Mouse (Mus musculus) cerebellum, adult 11-12 months (tissue): Measurements from ENCODE around the gene Fbxl13.

Source experiments
- DNase-seq: peaks from one replicate; pipeline ENCODE4 v3.0.0; 2022

The Fbxl13 gene

DNA sequence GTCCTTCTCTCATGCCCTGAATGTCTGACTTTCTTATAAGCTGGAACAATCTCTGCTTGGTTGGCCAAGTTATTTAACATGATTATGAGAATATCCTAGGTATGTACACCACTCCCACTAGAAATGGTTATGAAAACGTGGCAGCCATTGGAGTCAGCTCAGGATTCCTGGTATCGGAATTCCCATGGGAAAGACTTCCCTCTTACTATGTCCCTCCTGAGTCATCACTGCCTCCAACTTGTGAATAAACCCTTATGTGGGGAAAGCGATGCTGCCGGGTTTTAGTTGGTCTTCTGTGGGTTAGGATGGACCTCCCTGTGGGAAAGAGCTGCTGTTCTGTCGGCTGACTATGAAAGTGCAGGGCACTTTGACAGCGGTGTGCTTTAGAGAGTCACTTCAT lies 163.9 kb downstream of the Fbxl13 start:
- DNase-seq = no peak

DNA sequence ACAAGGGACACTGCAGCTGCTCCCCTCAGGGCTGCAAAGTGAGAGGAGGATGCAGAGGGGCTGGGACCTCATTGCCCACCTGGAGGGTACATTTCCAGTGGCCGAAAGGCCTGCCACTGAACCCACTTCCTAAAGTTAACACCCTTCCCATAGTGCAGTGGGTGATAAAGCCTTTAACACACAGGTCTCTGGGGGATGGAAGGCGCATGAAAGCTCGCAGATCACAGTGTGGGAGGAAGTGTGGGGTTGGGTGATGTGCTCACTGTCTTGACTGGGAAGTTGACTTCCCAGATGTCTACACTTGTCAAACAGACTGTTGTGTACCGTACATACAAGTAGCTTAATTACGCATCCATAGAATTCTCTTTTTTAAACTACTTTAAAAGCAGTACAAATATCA lies 165.7 kb downstream of the Fbxl13 start:
- no peak for DNase-seq

DNA sequence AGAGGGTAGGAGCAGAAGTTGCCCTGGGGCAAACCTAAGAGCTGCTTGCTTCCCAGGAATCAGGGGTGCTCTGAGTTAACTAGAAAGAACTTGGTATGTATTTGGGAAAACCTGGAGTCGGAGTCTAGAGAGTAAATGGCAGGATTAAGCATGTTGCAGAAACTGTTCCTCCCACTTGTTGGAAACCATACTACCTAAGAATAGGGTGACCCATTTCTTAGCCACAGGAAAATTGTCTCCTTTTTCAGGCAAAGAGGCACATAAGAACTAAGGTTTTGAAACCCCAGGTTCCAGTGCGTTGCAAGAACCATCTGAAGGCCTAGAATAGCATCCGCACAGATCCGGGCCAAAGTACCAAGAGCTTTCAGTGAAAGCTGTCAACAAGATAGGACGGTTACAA lies 167.0 kb downstream of the Fbxl13 start:
- no peak for DNase-seq

DNA sequence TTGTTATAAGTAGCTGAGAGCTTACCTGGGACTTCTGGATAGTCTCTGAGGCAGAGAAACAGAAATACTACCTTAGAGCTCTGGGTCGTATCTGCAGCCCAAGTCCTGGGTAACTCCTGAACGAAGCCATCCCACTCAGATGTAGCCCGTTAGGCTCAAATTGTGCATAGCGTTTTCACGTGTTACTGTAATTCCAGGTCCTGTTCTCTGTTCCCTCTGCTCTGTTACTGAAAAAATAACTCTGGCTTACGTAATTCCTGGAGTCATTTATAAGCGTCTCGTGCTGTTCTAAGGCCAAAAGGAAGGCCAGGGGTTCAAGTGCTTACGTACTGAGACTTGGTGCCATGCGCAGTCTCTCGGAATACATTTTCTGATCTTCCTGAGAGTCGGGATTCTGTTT lies 177.3 kb downstream of the Fbxl13 start:
- DNase-seq = no peak

DNA sequence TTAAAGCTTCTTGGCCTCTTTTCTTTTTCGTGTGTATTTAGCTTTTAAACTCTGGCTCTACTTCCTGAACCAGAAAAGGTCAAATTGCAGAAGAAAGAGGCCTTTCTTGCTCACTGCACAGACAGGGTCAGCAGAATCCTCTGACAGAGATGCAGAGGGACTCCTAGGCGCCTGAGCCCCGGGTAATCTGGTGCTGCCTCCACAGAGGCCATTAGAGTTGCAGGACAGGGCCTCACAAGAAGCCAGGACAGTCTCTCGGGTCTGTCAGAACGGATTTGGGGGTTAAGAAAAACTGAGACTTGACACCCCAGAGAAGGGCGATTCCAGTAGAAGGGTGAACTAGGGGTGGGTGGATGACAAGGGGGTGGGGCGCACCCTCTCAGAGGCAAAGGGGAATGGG lies 178.0 kb downstream of the Fbxl13 start:
- no peak for DNase-seq

DNA sequence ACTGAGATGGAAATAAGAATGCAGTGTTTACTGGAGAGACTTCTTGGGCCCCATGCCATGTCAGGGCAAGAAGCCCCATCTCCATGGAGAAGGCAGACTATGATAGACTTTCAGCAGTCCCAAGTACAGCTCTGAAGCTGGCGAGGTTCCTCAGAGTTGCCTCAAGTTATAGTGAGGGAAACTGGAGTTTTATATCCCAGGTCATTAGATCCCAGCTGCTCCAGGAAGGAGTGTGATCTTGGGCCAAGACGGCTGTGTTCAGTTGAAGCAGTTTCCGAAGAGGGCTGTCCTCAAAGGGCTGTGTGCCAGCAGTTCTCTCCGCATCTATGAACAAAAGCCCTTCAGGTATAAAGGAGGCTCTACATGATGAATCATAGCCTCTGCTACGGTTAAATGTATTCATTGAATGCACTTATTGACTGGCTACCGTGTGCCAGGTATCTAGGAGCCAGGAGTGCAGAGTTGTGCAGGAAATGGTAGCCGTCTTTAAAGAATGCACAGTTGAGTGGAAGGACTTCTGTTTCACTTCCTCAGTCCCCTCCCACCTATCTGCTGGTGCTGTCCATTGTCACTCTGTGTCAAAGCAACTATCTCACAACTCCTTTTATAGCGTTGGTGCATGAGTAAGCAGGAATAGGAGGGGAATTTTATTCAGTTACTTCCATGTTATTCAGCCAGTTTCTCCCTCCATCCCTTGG lies 204.5 kb downstream of the Fbxl13 start:
- DNase-seq = peak; percentile 20

DNA sequence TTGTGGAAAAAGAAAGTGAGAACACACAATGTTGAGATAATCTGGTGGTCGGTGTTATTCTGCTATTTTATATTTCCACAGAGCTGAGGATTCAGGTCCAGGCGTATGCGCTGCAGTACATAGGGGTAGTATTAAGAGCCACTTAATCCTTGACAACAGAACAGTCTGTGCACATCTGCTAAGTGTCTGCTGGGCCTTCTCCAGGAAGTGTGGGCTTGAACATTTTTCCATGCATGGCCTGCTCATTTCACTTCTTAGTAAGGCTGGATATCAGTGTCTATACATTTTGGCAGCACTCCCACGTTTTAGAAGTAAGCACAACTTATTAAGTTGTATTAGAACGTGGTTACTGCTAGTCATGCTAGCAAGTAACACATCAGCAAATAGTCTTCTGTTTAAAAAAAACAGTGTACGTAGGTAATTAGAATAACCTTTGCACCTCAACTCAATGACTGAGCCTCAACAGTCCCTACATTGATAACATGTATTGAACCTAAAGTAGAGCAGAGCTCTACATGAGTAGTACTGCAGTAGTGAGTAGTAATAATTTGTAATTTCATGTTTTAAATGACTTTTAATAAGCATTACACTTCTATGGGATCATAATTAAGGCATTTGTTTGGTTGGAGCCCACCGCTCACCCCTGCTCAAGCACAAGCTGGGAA lies 205.9 kb downstream of the Fbxl13 start:
- no peak for DNase-seq

DNA sequence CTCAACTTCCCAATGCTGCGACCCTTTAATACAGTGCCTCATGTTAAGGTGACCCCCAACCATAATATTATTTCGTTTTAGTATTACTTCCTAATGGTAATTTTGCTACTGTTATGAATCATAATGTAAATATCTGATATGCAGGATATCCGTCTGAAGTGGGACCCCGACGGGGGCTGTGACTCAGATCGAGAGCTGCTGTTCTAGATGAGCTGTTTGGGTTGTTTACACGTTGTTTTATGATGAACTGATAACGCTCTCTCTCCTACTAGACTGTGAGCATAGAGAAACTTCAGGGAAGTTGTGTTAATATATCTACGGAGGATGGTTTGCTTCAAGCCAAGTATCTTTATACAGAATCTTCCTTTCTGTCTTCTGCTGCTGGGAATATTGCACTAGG lies 207.0 kb downstream of the Fbxl13 start:
- DNase-seq = no peak

DNA sequence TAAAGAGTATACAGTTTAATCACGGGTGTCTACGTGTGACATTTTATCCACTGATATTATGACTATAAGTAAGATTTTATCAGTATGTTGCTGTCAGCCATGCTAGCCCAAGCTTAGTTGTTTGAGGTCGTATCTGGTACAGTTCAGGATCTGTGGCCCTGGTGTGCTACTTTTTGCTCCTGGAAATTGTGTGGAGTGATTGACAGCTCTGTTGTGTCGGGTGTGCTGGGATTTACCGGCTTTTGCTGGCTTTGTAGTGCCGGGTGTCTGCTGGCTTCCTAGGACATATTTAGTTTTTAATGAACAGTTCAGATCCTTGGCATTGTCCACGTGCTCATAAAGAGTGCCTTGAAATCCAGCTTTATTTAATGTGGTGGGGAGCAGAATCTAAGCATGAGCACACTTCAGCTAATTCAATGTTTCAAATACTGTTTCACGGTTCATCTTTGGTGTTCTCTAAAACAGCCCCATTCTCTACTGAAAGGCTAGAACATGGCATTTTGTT lies 208.9 kb downstream of the Fbxl13 start:
- no peak for DNase-seq

DNA sequence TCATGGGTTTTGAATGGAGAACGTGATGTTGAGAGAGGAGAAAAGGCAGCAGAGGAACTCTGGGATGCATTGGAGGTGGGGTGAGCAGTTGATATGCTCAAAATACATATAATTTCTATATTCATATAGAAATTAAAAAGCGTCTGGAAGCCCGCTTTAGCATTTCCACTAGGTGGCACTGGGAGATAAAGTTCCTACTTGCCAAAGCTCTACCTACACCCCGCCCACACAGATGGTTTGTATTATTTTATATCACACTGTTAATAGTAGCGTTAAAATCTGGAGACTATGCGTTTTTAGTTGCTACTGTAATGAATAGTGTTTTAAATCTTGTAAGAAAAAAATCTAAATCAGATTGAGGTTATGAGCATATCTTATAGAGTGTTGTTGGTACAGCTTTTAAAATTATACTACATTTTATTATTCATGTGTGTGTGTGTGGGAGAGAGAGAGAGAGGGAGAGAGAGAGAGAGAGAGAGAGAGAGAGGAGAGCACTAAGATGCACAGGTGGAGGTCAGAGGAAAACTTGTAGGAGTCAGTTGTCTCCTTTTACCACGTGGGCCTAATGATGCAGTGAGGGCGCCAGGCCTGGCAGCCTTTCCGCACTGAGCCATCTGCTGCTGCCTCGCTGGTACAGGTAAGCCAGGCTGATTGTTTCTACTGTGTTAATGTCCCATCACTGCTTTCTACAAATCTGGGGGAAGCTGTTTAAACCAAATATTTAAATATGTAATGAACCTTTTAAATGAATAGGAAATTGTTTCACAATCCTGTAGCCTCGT lies 211.1 kb downstream of the Fbxl13 start:
- DNase-seq = peak; percentile 65
